Mouse (Mus musculus) spleen, postnatal 10 days (tissue): ENCODE data around the gene Lsamp.

Experiments used
- DNase-seq, 2 experiments: peaks; one replicate each; pipeline ENCODE4 v3.0.0; 2021 to 2022; ENCODE audit warnings: low spot score in 2 of 2

Lsamp gene

GRCm38 (mm10) chr16:42180473-42180872 is 2196.3 kb downstream of the Lsamp start:
- no peak for DNase-seq

- DNase-seq, result no peak
Measured at GRCm38 (mm10) chr16:42189431-42190081, 2205.4 kb downstream of the Lsamp start.

- peak; percentile 49 to 80 for DNase-seq
Measured at GRCm38 (mm10) chr16:42190114-42191045, 2206.2 kb downstream of the Lsamp start.
